Mouse (Mus musculus): ENCODE data around the gene Reep3.

DNA sequence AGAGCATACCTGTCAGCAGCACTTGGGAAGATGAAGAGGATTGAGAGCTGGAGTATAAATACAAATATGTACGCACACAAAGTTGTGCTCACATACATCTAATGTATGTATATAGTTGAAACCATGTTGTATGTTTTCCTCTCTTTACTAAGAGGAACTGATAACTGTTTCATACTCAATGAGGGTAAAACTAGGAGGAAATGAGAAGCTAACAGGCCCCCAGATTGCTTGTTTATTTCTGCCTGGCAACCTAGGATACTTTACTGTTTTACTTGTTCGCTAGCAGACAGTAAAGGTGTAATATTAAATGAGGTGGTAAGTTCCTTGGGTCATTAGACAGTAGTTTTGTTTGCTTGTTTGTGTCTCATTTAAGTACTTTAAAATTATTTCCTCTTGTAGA is 40.7 kb upstream of the Reep3 start:
- no peak for TF ChIP-seq CTCF (IDR thresholded peaks at IDR 0.05; ENCODE audit: extremely low read depth, insufficient read depth, insufficient read length, insufficient replicate concordance)
- no peak for TF ChIP-seq POLR2A (IDR thresholded peaks at IDR 0.05; ENCODE audit: low read depth, low read length)
